Mouse (Mus musculus) myocyte (in vitro differentiated cells): ENCODE results near the gene A630076J17Rik. TPM values are rescaled to one million over a fixed set of nuclear protein-coding genes. Genes with fewer than 3 reads are reported as not detected.

Experiments
- H3K27me3 ChIP-seq: one replicate; pipeline ENCODE4 v1.6.1; 2011; ENCODE audit not compliant: control insufficient read depth, insufficient read depth, insufficient read length
- H3K36me3 ChIP-seq: one replicate; pipeline ENCODE4 v1.6.1; 2011; ENCODE audit not compliant: control insufficient read depth, insufficient read depth
- H3K4me2 ChIP-seq: one replicate; pipeline ENCODE4 v1.6.1; 2011; ENCODE audit warnings: low read depth, control low read depth
- H3K4me3 ChIP-seq: one replicate; pipeline ENCODE4 v1.5.1; 2011; ENCODE audit warnings: mild to moderate bottlenecking, control low read depth, moderate library complexity
- H3K79me2 ChIP-seq: one replicate; pipeline ENCODE4 v1.6.1; 2011; ENCODE audit not compliant: control insufficient read depth, insufficient read depth
- H3ac ChIP-seq: one replicate; pipeline ENCODE4 v1.6.1; 2011; ENCODE audit not compliant: control insufficient read depth, insufficient read length
- CEBPB ChIP-seq: IDR thresholded peaks from 2 replicates; pipeline ENCODE4 v1.6.1; 2011; ENCODE audit warnings: mild to moderate bottlenecking, moderate library complexity; ENCODE audit not compliant: poor library complexity, insufficient read depth, severe bottlenecking
- E2F4 ChIP-seq: IDR thresholded peaks from one replicate; pipeline ENCODE4 v1.6.1; 2011; ENCODE audit warnings: mild to moderate bottlenecking, control low read depth, moderate library complexity; ENCODE audit not compliant: insufficient read depth
- MAX ChIP-seq: IDR thresholded peaks from one replicate; pipeline ENCODE4 v1.6.1; 2011; ENCODE audit warnings: low read depth, mild to moderate bottlenecking, control low read depth
- MYOD1 ChIP-seq, 3 experiments: IDR thresholded peaks; one replicate each; pipeline ENCODE4 v1.6.1; 2011; ENCODE audit warnings: control low read depth in 2 of 3, low read depth in 2 of 3, mild to moderate bottlenecking in 2 of 3, moderate library complexity in 1 of 3; ENCODE audit not compliant: insufficient read length in 2 of 3, control insufficient read depth in 1 of 3
- MYOG ChIP-seq, 3 experiments: IDR thresholded peaks; one replicate each; pipeline ENCODE4 v1.6.1; 2011; ENCODE audit warnings: control low read depth in 2 of 3, low read depth in 2 of 3, mild to moderate bottlenecking in 2 of 3; ENCODE audit not compliant: insufficient read length in 2 of 3, control insufficient read depth in 1 of 3, insufficient read depth in 1 of 3
- POLR2A ChIP-seq: IDR thresholded peaks from one replicate; pipeline ENCODE4 v1.6.1; 2011; ENCODE audit warnings: low read depth, mild to moderate bottlenecking, control low read depth, moderate library complexity; ENCODE audit not compliant: insufficient read length
- POLR2AphosphoS2 ChIP-seq: IDR thresholded peaks from one replicate; pipeline ENCODE4 v1.6.1; 2011; ENCODE audit warnings: low read depth, control low read depth; ENCODE audit not compliant: insufficient read length
- REST ChIP-seq: IDR thresholded peaks from one replicate; pipeline ENCODE4 v1.6.1; 2011; ENCODE audit warnings: mild to moderate bottlenecking, control low read depth, moderate library complexity; ENCODE audit not compliant: insufficient read depth, insufficient read length
- SRF ChIP-seq: IDR thresholded peaks from one replicate; pipeline ENCODE4 v1.6.1; 2011; ENCODE audit warnings: low read depth; ENCODE audit not compliant: control insufficient read depth, insufficient read length
- TCF12 ChIP-seq: IDR thresholded peaks from one replicate; pipeline ENCODE4 v1.6.1; 2011; ENCODE audit warnings: mild to moderate bottlenecking, control low read depth; ENCODE audit not compliant: poor library complexity, insufficient read depth, severe bottlenecking
- TCF3 ChIP-seq: IDR thresholded peaks from one replicate; pipeline ENCODE4 v1.6.1; 2011; ENCODE audit warnings: low read depth, control low read depth; ENCODE audit not compliant: insufficient read length
- USF1 ChIP-seq: IDR thresholded peaks from one replicate; pipeline ENCODE4 v1.6.1; 2011; ENCODE audit warnings: low read depth, mild to moderate bottlenecking, control low read depth, moderate library complexity
- polyA plus RNA-seq: library from polyadenylated mRNA; unstranded; fragments of >200 nt; fragmentation: generic; extraction: Trizol; gene quantifications from one replicate; pipeline ENCODE4 v1.2.1, GENCODE M21; 2012; ENCODE audit warnings: missing spikeins

Gene A630076J17Rik
- polyA plus RNA-seq, 1 experiment: not detected

DNA sequence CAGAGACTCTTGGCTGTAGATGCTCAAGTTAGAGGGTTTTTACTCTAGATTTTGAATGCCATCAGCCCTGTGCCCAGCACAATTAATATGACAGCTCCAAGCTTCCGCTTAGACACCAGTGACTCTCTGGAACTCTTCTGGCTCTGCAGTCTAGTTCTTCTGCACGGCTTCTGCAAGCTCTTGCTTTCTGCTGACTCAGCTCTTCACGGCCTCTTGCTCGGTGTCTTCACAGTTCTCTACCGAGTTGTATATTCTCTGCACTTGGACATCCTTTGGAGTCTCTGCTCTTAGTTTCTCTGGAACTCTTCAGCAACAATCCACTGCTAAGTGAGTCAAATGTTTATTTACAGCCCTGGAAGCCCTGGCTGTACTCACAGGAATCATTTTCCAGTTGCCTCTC lies 23.5 kb downstream of the A630076J17Rik start:
- TF ChIP-seq POLR2AphosphoS2 (no peak), POLR2A (no peak), E2F4 (no peak)
- H3K36me3 ChIP-seq: no peaks in the 10 kb centered on the region
- no peaks in the 10 kb centered on the region for H3K27me3 ChIP-seq
- H3K4me3 ChIP-seq: no peak overlapping the region
- H3K79me2 ChIP-seq: no peaks in the 10 kb centered on the region
- H3K4me2 ChIP-seq: no peak overlapping the region
- no peak overlapping the region for H3ac ChIP-seq

DNA sequence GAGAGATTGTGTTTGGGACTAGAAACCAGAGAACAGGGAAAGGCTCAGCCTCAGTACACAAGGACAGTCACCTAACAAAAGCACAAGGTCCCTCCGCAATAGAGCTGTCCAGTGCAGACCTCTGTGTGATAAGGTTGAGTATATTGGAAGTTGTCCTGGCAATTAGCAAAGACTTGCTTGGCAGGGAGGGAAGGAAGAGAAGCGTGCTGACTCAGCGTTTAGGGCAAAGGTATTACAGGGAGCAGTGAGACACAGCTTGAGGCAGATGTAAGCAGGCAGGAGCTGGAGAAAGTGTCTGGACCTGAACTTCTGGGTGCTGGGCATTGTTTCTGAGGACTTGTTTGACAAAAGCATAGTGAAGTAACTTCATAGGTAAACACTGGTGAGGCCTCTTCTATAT lies 25.6 kb downstream of the A630076J17Rik start:
- no peaks in the 10 kb centered on the region for H3K79me2 ChIP-seq
- no peak overlapping the region for H3K4me3 ChIP-seq
- H3K4me2 ChIP-seq: no peak overlapping the region
- no peak overlapping the region for H3ac ChIP-seq
- no peak for TF ChIP-seq CEBPB
- TF ChIP-seq USF1: no peak
- TF ChIP-seq E2F4: no peak
- no peak for TF ChIP-seq REST
- no peak for TF ChIP-seq TCF3
- no peak for TF ChIP-seq MYOG (IDR thresholded peaks at IDR 0.05; ENCODE audit: control insufficient read depth in 1 of 3, insufficient read depth in 1 of 3, insufficient read length in 2 of 3, low read depth in 2 of 3)
- TF ChIP-seq MYOD1 (IDR thresholded peaks at IDR 0.05; ENCODE audit: control insufficient read depth in 1 of 3, insufficient read length in 2 of 3, low read depth in 2 of 3): no peak
- TF ChIP-seq MAX: no peak
- TF ChIP-seq TCF12: no peak
- no peak for TF ChIP-seq SRF
- TF ChIP-seq POLR2A: no peak
- TF ChIP-seq POLR2AphosphoS2: no peak
- H3K36me3 ChIP-seq: no peaks in the 10 kb centered on the region
- no peaks in the 10 kb centered on the region for H3K27me3 ChIP-seq

DNA sequence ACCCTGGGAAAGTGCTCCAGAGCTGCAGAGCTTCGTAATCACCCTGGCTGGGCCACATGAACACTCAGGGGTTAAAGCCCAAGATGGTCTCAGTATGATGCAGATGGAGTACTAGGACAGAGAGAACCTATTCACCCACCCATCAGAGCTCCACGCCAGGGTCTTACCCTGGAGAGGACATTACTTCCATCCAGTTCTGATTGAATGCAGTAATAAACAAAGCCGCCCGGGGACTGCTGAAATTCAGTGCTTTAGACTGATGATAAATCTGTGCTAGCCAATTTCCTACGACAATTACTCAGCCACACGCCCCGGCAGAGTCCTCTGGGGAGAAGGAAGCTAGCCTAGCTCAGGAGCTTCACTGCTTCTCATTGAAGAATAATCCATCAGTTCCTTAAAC lies 26.3 kb downstream of the A630076J17Rik start:
- Histone ChIP-seq H3K27me3 (no peaks in the 10 kb centered on the region), H3K4me2 (no peak overlapping the region), H3ac (no peak overlapping the region), H3K36me3 (no peaks in the 10 kb centered on the region), H3K79me2 (no peaks in the 10 kb centered on the region), H3K4me3 (no peak overlapping the region)
- TF ChIP-seq MYOG (IDR thresholded peaks at IDR 0.05; ENCODE audit: control insufficient read depth in 1 of 3, insufficient read depth in 1 of 3, insufficient read length in 2 of 3, low read depth in 2 of 3) (no peak), SRF (no peak), USF1 (no peak), CEBPB (no peak), TCF3 (no peak), TCF12 (no peak), E2F4 (no peak), MAX (no peak), POLR2A (no peak), MYOD1 (IDR thresholded peaks at IDR 0.05; ENCODE audit: control insufficient read depth in 1 of 3, insufficient read length in 2 of 3, low read depth in 2 of 3) (no peak)

DNA sequence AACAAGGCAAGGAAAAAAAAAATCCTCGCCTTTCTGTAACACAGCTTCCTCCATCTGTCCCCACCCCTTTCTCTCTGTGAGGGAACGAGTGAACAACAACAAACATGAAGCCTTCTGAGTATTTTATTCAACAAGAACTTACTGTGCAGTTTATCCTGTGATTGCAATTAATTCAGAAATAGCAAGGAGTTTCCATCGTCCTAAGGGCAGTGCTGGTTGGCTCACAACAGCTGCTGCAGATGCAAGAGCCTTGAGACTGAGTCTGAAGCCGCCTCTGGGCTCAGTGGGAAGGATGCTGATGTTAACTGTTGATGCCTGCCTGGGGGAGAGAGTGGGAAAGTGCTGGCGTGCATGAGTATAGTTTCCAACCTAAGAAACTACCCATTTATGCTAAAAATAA lies 27.5 kb downstream of the A630076J17Rik start:
- H3K27me3 ChIP-seq: no peaks in the 10 kb centered on the region
- H3K4me2 ChIP-seq: no peak overlapping the region
- TF ChIP-seq USF1 (no peak), SRF (no peak), E2F4 (no peak), MYOG (IDR thresholded peaks at IDR 0.05; ENCODE audit: control insufficient read depth in 1 of 3, insufficient read depth in 1 of 3, insufficient read length in 2 of 3, low read depth in 2 of 3) (no peak), MYOD1 (IDR thresholded peaks at IDR 0.05; ENCODE audit: control insufficient read depth in 1 of 3, insufficient read length in 2 of 3, low read depth in 2 of 3) (no peak), REST (no peak), MAX (no peak), POLR2A (no peak), POLR2AphosphoS2 (no peak), CEBPB (no peak), TCF3 (no peak), TCF12 (no peak)
- H3ac ChIP-seq: no peak overlapping the region
- H3K4me3 ChIP-seq: no peak overlapping the region
- no peaks in the 10 kb centered on the region for H3K79me2 ChIP-seq
- H3K36me3 ChIP-seq: no peaks in the 10 kb centered on the region

DNA sequence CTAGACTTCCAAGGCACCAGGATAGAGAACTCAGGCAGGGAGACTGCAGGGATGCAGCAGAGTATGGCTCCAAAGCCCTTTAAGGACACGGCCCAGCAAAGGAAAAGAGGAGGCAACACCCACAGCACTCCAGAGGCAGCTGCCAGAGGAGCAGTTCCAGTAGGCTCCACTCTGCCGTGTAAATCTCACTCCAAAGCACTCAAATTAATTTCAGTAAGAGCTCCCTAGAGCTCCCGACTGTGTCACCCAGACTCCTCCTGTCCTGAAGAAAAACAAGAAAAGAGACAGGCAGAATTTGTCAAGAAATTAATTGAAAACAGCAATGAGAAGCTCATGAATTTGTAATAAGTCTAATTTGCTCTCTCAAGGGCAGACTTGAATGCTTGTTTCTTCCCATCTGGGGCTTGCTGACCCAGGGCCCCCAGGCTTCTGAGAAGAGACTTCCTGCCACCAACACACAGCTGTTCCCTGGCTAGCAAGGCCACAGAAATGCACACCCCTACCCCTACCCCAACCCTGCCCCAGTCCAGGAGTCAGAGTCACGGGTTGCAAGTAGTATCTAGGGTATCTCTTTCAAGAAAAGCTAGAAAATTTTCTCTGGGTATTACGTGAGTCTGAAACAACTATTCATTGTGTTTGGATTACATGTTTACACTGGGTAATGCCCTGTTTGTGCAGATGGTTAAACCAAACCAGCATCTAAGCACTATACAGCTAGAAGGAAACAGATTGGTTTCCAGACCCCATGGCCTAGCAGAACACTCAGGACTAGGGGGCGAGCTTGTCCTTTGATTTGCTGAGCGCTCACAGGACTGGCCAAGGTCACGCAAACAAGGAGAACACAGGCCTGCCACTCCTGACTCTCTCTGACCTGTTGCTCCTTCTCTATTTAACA lies 30.8 kb downstream of the A630076J17Rik start:
- Histone ChIP-seq H3K79me2 (no peaks in the 10 kb centered on the region), H3K36me3 (no peaks in the 10 kb centered on the region), H3ac (no peak overlapping the region), H3K27me3 (no peaks in the 10 kb centered on the region), H3K4me2 (peak overlapping the region; percentile 19), H3K4me3 (no peak overlapping the region)
- TF ChIP-seq MYOD1 (IDR thresholded peaks at IDR 0.05; ENCODE audit: control insufficient read depth in 1 of 3, insufficient read length in 2 of 3, low read depth in 2 of 3) (peak in 2 of 3 experiments; percentile 65 to 86), TCF12 (no peak), TCF3 (peak; percentile 30), MYOG (IDR thresholded peaks at IDR 0.05; ENCODE audit: control insufficient read depth in 1 of 3, insufficient read depth in 1 of 3, insufficient read length in 2 of 3, low read depth in 2 of 3) (peak in 2 of 3 experiments; percentile 4 to 87)
